Mouse (Mus musculus) spleen, embryonic (tissue): ENCODE measurements around the gene Bspry.
"Not testable (repeated sequence)": the region's sequence is repeated elsewhere in the genome, so short reads cannot be mapped to it uniquely, and the experiment has no call there.

Experiments
- CTCF ChIA-PET: fragments of 350-600 bp; sonication (Branson Sonifier 250); formaldehyde crosslinking; loops from one replicate; lab custom pipeline; 2022; lab: Charles Lee

Bspry gene

DNA sequence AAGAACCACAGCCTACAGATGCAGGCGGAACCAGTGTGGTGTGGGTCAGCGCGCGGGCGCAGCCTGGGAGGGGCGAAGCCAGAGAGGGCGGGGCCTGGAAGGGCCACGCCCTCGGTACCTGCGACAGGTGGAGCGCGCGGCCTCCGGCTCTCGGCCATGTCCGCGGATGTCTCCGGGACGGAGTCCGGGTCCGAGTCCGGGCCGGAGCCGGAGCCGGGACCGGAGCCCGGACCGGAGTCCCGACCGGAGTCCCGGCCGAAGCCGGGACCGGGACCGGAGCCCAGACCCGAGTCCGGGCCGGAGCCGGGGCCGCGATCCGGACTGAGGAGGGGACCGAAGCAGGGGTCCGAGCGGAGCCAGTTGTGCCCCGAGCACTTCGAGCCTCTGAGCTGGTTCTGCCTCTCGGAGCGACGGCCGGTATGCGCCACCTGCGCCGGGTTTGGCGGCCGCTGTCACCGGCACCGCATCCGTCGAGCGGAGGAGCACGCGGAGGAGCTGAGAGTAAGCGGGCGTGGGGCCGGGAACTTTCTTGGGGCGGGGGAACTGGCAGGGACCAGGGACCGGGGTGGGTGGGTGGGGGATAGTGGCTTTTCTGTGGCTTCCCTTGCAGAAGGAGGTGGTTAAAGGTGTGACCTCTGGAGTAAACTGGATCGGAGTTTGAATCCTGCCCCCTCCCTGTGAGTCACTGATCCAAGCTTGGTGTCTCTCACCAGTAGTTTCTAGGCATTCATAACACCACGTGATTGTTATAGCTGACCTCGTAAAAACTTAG lies at the start of gene Bspry:
Gene Bspry, plus strand, starts transcription at position 117 of the 772 bp plus-strand sequence.
- CTCF ChIA-PET, result no interaction called here

- CTCF ChIA-PET, result no interaction called here
These were observed 49.2 kb upstream of the Bspry start for GRCm38 (mm10) chr4:62430678-62431077.

DNA sequence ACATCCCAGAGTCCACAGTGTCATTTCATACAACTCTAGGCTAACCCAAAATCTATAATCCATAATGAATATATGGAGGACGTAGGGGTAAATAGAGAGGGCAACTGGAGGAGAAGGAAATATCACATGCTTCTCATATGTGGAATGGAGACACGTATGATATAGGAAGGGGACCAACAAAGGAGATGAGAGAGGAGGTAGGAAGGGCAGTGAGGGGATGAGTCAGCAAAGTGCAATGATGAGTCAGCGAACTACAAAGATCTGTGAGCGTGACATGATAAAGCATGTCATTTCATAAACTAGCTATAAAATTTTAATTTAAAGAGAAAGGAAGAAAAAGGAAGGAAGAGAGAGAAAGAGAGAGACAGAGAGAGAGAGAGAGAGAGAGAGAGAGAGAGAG lies 48.3 kb upstream of the Bspry start:
- CTCF ChIA-PET, result no interaction called here

- CTCF ChIA-PET, result no interaction called here
These were observed 45.6 kb upstream of the Bspry start for GRCm38 (mm10) chr4:62433939-62434870.

DNA sequence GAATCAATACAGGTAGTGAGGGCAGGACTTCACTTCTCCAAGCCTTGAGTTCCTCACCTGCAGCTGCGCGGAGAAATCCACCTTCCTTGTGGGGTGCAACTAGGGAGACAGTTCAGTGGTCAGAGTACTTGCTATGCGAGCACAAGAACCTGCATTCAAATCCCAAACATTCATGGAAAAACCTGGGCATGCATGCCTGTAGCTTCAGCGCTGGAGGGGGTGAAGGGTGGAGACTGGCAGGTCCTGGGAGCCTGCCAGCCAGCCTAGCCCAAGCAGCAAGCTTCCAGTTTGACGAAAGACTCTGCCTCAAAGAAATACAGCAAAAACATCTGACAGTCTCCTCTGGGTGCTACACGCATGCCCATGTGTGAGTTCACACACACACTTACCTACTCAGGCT lies 44.8 kb upstream of the Bspry start, which contains the start of gene Rnf183:
Gene Rnf183, minus strand, starts transcription at position 172 of the 400 bp plus-strand sequence.
- CTCF ChIA-PET, result no interaction called here

DNA sequence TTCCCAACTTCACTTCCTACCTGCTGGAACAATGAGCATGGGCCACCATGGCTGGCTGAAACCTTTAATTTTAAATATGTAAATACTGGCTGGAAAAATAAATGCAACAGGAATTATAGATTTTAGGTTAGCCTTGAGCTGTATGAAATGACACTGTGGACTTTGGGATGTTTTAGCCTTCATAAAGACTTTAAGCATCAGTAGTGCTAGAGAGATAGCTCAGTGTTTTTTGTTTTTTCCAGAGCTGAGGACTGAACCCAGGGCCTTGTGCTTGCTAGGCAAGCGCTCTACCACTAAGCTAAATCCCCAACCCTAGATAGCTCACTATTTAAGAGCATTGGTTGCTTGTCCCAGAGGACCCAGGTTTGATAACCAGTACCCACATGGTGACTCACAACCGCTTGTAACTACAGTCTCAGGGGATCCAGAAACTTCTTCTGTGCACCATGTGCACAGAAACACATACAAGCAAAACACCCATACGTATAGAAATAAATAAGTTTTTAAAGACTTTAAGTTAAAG lies 42.5 kb upstream of the Bspry start:
- CTCF ChIA-PET, result no interaction called here

- CTCF ChIA-PET, result no interaction called here
These were observed 42.0 kb upstream of the Bspry start for GRCm38 (mm10) chr4:62437871-62438270.

DNA sequence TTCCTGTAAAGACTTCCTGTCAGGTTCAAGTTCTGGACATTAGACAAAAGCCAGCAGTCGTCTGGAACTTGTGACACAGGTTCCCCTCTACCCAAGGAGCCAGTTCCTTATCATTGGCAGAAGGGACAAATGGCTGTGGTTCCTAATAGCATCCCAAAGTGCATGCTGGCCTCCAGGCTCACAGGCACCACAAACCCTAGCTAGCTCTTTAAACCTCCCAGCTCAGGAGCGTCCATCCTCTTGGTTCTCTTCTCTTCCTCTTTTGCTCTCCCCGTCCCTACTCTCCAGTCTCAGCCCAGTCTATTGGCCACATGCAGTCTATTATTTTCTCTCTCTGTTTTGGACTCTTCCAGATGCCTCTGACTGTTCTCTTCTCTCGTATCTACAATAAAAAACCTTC lies 40.1 kb upstream of the Bspry start:
- CTCF ChIA-PET, result no interaction called here

GRCm38 (mm10) chr4:62440544-62440943 lies 39.3 kb upstream of the Bspry start:
- CTCF ChIA-PET, result no interaction called here

DNA sequence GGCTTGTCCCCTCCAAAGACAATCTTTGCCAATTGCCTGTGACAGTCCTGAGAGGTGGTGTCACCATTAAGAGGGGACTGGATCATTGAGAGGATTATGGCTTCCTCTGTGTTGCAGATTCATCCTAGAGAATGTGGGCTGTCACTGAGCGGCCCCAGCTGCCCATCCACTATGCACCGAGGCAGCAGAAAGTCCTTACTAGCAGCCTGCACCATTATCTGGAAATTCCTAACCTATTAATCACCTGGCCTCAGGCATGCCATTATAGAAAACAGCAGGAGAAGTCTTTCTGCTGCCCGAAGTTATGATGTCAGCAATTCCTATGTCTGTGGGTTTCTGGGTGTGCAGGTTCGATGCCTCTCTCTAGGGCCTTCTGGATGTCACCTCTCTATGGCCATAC lies 38.9 kb upstream of the Bspry start:
- CTCF ChIA-PET, result no interaction called here

GRCm38 (mm10) chr4:62454995-62455394 lies 24.9 kb upstream of the Bspry start:
- CTCF ChIA-PET, result no interaction called here

DNA sequence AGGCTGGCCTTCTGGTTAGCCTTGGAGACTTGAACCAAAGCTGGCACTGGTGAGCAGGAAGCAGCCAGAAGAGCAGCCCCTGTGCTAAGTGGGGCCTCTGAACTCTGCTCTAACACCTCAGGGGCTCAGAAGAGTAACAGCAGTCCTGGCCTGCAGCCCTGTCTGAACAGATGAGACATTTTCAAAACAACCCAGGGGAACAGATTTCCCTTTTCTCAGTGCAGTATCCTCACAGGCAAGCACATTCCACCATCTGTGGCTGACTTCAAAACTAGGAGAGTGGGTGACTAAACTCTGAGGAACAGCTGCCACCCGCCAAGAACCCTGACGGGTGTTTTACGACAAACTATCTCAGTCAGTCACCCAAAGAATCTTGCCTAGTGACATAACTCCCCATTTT lies 20.8 kb upstream of the Bspry start:
- CTCF ChIA-PET, result no interaction called here

GRCm38 (mm10) chr4:62460348-62460747 lies 19.5 kb upstream of the Bspry start:
- CTCF ChIA-PET, result no interaction called here

- CTCF ChIA-PET, result interaction anchor here (1.3 kb wide), 1 partner anchor 9 kb away, joined by 3 read pairs; no protein-coding TSS in a partner anchor
These were observed 16.7 kb upstream of the Bspry start for GRCm38 (mm10) chr4:62463124-62463523.

GRCm38 (mm10) chr4:62468158-62468557 lies 11.7 kb upstream of the Bspry start:
- CTCF ChIA-PET, result no interaction called here

DNA sequence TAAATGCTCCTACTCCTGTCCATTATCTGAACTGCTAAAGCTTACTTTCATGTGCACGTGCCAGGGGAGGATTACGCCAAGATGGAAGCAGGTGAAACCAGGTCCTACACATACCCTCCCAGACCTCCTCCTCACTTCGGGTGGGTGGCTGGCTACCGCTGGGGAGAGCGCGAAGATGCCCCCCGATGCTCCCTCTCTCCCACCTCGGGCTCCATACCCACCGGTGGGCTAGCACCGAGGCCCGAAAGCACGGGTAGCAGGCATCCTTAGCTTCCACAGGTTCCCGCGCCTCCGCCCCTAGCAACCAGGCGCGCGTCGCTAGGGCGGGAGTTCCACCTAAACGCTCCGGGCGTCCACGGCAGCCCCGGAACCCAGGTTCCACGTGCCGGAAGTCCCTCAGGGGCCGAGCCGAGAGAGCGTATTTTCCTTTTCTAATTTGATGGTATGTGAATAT lies 9.2 kb upstream of the Bspry start, which contains the start of gene Wdr31:
Gene Wdr31, minus strand, starts transcription at position 299 of the 454 bp plus-strand sequence.
- CTCF ChIA-PET, result no interaction called here

DNA sequence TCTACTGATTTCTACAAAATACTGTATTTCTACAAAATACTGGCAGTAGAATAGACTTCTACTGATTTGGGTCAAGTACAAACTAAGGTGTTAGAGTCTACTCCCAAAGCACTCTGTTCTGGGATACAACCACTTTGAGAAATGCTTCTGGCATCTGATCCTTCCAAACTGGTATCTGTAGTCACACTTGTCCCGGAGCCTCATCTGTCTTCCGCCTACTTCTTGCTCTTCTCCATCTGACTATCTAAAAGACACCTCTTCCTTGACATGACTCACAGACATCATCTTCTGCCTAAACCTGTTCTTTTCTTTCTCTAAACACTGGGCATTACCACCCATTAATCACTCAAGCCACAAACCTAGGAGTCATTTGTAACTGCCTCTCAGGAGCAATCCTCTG lies 7.8 kb upstream of the Bspry start:
- CTCF ChIA-PET, result interaction anchor here (1.5 kb wide), 1 partner anchor 9 kb away, joined by 3 read pairs; no protein-coding TSS in a partner anchor

DNA sequence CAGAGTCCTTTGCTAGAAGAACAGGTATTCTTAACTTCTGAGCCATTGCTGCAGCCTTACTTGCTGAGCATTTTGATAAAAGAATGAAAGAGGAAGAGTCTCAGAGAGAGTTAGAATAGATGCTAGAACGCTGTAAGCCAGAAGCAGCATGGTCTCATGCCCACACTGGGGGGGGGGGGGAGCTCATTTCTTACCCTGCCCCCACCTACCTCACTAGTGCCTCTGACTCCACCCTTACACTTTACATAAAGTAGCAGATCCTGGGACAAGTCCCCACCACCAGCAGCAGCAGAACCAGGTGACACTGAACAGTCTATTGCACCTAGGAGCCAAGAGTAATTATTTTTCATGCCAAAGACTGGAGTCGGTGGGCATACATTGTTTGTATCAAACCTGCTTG lies 4.7 kb upstream of the Bspry start:
- CTCF ChIA-PET, result interaction anchor here (0.6 kb wide), 1 partner anchor 11 kb away, joined by 5 read pairs; no protein-coding TSS in a partner anchor

GRCm38 (mm10) chr4:62475793-62476192 lies 4.1 kb upstream of the Bspry start:
- CTCF ChIA-PET, result interaction anchor here (0.6 kb wide), 1 partner anchor 11 kb away, joined by 5 read pairs; no protein-coding TSS in a partner anchor

GRCm38 (mm10) chr4:62477542-62478244 lies 2.2 kb upstream of the Bspry start:
- CTCF ChIA-PET, result interaction anchor here (0.7 kb wide), 1 partner anchor 261 kb away, joined by 6 read pairs; no protein-coding TSS in a partner anchor

DNA sequence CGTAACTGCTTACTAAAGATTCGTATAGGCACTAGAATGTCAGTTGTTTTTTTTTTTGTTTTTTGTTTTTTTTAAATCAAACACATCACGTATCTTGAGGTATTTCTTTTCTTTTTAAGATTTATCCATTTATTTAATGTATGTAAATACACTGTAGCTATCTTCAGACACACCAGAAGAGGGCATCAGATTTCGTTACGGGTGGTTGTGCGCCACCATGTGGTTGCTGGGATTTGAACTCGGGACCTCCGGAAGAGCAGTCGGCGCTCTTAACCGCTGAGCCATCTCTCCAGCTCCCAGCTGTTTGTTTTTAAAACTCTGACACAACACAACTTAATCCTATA lies 288 bp upstream of the Bspry start:
- CTCF ChIA-PET, result not testable (repeated sequence)
